Mouse (Mus musculus) adrenal gland, postnatal 4 days (tissue): ENCODE data around the gene Hoxd12. TPM values are rescaled to one million over a fixed set of nuclear protein-coding genes. Genes with fewer than 3 reads are reported as not detected.

ENCODE experiments used
- DNase-seq, 2 experiments: peaks; one replicate each; pipeline ENCODE4 v3.0.0; 2021 to 2022; ENCODE audit warnings: low spot score in 2 of 2, mixed read lengths in 2 of 2
- total RNA-seq, 2 experiments: library from RNA; stranded (reverse); gene quantifications; 2 replicates each; pipeline ENCODE4 v1.2.3; 2021

Hoxd12 gene
- total RNA-seq, 2 experiments from 2014 or later, result not detected

- no peak for DNase-seq
Observed at GRCm38 (mm10) chr2:74663291-74663925, 11.4 kb upstream of the Hoxd12 start.

- DNase-seq, result no peak
Observed at GRCm38 (mm10) chr2:74666411-74666810, 8.4 kb upstream of the Hoxd12 start.

- DNase-seq, result no peak
Observed at GRCm38 (mm10) chr2:74667191-74667841, 7.5 kb upstream of the Hoxd12 start.

- no peak for DNase-seq
Observed at GRCm38 (mm10) chr2:74667842-74668357, 6.9 kb upstream of the Hoxd12 start, which contains the start of gene Hoxd13. Hoxd13 (plus strand) TSS chr2:74668310.

GRCm38 (mm10) chr2:74668370-74669229, 6.2 kb upstream of the Hoxd12 start:
- no peak for DNase-seq

GRCm38 (mm10) chr2:74669230-74669578, 5.6 kb upstream of the Hoxd12 start:
- DNase-seq, result no peak

GRCm38 (mm10) chr2:74669650-74670235, 5.1 kb upstream of the Hoxd12 start:
- no peak for DNase-seq

- DNase-seq, result no peak
Observed at GRCm38 (mm10) chr2:74670632-74671188, 4.1 kb upstream of the Hoxd12 start.

- no peak for DNase-seq
Observed at GRCm38 (mm10) chr2:74671847-74672246, 3.0 kb upstream of the Hoxd12 start.

GRCm38 (mm10) chr2:74672481-74673362, 2.1 kb upstream of the Hoxd12 start:
- DNase-seq, result no peak

GRCm38 (mm10) chr2:74673835-74674425, 883 bp upstream of the Hoxd12 start:
- no peak for DNase-seq

- no peak for DNase-seq
Observed at GRCm38 (mm10) chr2:74675666-74676282, 961 bp downstream of the Hoxd12 start.

- no peak for DNase-seq
Observed at GRCm38 (mm10) chr2:74676376-74677052, 1.7 kb downstream of the Hoxd12 start.

- no peak for DNase-seq
Observed at GRCm38 (mm10) chr2:74677106-74677505, 2.3 kb downstream of the Hoxd12 start.

GRCm38 (mm10) chr2:74678891-74679595, 4.2 kb downstream of the Hoxd12 start, which contains the start of gene Hoxd11:
Hoxd11 (plus strand) TSS chr2:74679557.
- no peak for DNase-seq

GRCm38 (mm10) chr2:74679596-74679971, 4.8 kb downstream of the Hoxd12 start:
- no peak for DNase-seq

GRCm38 (mm10) chr2:74679980-74680379, 5.2 kb downstream of the Hoxd12 start:
- DNase-seq, result no peak
